Mouse (Mus musculus) heart, embryonic 10.5 days (tissue): ENCODE data around the gene Armh1. TPM values are rescaled to one million over a fixed set of nuclear protein-coding genes. Genes with fewer than 3 reads are reported as not detected.

Experiments used
- DNase-seq: peaks from one replicate; pipeline ENCODE4 v3.0.0-alpha.2; 2017; ENCODE audit warnings: low spot score
- H3K27ac ChIP-seq: fragments of 300-500 bp; sonication (generic); 2 replicates; pipeline ENCODE4 v1.5.1; 2016; ENCODE audit warnings: mild to moderate bottlenecking
- H3K27me3 ChIP-seq: fragments of 300-500 bp; sonication (generic); 2 replicates; pipeline ENCODE4 v1.6.1; 2016; ENCODE audit warnings: mild to moderate bottlenecking; ENCODE audit not compliant: poor library complexity, insufficient read depth, severe bottlenecking
- H3K36me3 ChIP-seq: fragments of 300-500 bp; sonication (generic); 2 replicates; pipeline ENCODE4 v1.6.1; 2016; ENCODE audit warnings: mild to moderate bottlenecking, moderate library complexity
- H3K4me1 ChIP-seq: fragments of 300-500 bp; sonication (generic); 2 replicates; pipeline ENCODE4 v1.6.1; 2016; ENCODE audit warnings: mild to moderate bottlenecking
- H3K4me3 ChIP-seq: fragments of 300-500 bp; sonication (generic); 2 replicates; pipeline ENCODE4 v1.5.1; 2016; ENCODE audit warnings: mild to moderate bottlenecking, moderate library complexity
- H3K9me3 ChIP-seq: fragments of 300-500 bp; sonication (generic); 2 replicates; pipeline ENCODE4 v1.6.1; 2016; ENCODE audit warnings: mild to moderate bottlenecking, moderate library complexity
- WGBS: fragments of 180-500 bp; shearing (Covaris S2); methylation state at CpG from one replicate; pipeline ENCODE4 v1.1.7; 2016; 5-methylcytosine and 5-hydroxymethylcytosine counted together
- polyA plus RNA-seq: library from polyadenylated mRNA; unstranded; fragments of >200 nt; fragmentation: Nextera tagmentation; extraction: Ambion mirVana; gene quantifications from 2 replicates; pipeline ENCODE4 v1.2.1, GENCODE M21; 2016

Armh1 gene
- polyA plus RNA-seq, 1 experiment from 2014 or later = 0.20 TPM

GRCm38 (mm10) chr4:117279253-117279642 lies 27.3 kb upstream of the Armh1 start:
- Histone ChIP-seq H3K9me3 (peaks cover 7% of the 10 kb centered on the region), H3K36me3 (peaks cover 92% of the 10 kb centered on the region), H3K27me3 (no peaks in the 10 kb centered on the region; the same call in 1 of the 2 replicates), H3K4me1 (peaks cover 42% of the 10 kb centered on the region), H3K4me3 (no peak overlapping the region), H3K27ac (no peak overlapping the region)
- DNase-seq = no peak
- 56% methylated on average over 2 of the region's 2 CpGs for WGBS

DNA sequence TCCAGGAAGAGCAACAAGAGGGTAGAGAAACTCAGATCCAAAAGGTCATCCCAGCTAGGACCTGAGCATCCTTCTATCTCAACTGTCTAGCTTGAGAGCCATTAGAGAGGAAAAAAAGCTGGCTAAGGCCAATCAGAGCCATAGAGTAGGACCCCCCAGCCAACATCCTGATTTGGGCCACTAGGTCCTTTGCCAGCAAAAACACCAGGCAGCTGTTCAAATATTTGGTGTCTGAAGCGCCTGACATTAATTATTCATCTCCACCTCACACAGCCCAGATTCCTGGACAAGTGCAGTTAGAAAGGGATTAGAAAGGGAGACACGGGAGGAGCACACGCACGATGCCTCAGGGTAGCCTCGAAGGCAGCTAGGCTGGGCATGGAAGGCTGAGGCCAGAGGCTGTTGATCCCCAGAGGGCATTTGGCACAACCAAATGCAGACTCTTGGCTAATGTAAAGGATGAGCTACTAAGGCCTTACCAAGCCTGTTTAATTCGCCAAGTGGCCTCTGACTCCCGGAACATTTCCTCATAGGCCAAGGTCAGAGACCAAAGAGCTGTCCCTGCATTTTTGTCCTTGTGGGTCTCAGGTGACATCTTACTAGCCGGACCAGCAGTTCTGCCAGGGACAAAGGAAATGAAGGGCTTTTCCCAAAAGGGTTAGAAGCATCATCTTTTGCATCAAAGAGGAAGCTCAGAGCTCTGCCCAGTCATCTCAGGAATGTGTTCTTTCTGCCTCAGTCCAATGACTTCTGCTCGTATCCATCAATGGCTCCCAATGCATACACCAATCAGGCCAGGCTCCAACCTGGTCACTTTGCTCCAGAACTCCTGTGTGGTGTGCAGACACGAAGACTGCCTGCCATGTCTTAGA lies 26.7 kb upstream of the Armh1 start:
- H3K4me1 ChIP-seq = peaks cover 36% of the 10 kb centered on the region
- H3K4me3 ChIP-seq = no peak overlapping the region
- 88% methylated on average over 10 of the region's 10 CpGs for WGBS
- peaks cover 10% of the 10 kb centered on the region for H3K9me3 ChIP-seq
- no peak for DNase-seq
- no peaks in the 10 kb centered on the region; the same call in 1 of the 2 replicates for H3K27me3 ChIP-seq
- H3K27ac ChIP-seq = no peak overlapping the region
- H3K36me3 ChIP-seq = peaks cover 92% of the 10 kb centered on the region

DNA sequence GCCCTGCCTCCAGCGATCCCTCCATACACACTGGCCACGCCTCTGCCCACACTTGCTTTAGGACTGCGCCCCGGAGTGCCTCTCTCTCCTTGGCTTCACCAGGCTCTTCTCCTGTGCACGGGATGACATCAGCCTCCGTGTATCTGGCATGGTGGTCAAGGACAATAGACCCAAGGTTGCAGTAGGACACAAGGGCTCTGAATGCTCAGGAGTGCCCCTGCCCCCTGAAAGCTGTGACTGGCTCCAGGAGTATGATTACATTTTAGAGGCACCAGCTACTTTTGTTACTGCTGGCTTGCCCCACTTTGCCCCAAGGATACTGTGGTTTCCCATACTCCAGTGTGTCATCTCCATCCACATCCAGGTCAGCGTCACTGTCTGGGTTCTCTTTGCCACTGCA lies 25.8 kb upstream of the Armh1 start:
- Histone ChIP-seq H3K4me3 (no peak overlapping the region), H3K4me1 (peaks cover 30% of the 10 kb centered on the region), H3K9me3 (peaks cover 10% of the 10 kb centered on the region), H3K27me3 (no peaks in the 10 kb centered on the region; the same call in 1 of the 2 replicates), H3K27ac (no peak overlapping the region), H3K36me3 (peaks cover 93% of the 10 kb centered on the region)
- DNase-seq = no peak
- WGBS = 90% methylated on average over 7 of the region's 7 CpGs

DNA sequence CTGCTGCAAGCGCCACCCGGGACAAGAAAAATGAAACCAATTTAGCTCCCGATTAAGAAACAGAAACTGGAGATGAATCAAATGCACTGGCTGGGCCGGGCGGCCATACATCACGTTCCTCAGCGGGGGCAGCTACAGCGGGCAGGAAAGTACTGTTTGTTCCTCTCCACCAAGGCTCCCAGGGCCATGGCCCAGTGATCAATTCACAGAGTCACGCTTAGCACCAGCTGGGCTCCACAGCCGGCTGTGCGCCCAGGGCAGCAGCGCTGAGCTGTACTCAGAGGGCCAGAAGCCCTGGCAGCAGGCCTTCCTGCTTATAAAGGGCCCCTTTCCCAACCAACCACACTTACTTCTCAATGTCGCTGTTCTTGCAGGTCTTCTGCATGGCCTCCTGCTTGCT lies 25.1 kb upstream of the Armh1 start:
- Histone ChIP-seq H3K27ac (no peak overlapping the region), H3K4me1 (peaks cover 28% of the 10 kb centered on the region), H3K27me3 (no peaks in the 10 kb centered on the region; the same call in 1 of the 2 replicates), H3K36me3 (peaks cover 94% of the 10 kb centered on the region), H3K4me3 (no peak overlapping the region), H3K9me3 (peaks cover 10% of the 10 kb centered on the region)
- no peak for DNase-seq
- 92% methylated on average over 13 of the region's 13 CpGs for WGBS

GRCm38 (mm10) chr4:117276281-117276711 lies 24.4 kb upstream of the Armh1 start:
- H3K4me3 ChIP-seq = no peak overlapping the region
- H3K36me3 ChIP-seq = peaks cover 94% of the 10 kb centered on the region
- no peaks in the 10 kb centered on the region; the same call in 1 of the 2 replicates for H3K27me3 ChIP-seq
- peaks cover 10% of the 10 kb centered on the region for H3K9me3 ChIP-seq
- no peak for DNase-seq
- H3K4me1 ChIP-seq = peaks cover 26% of the 10 kb centered on the region
- no peak overlapping the region for H3K27ac ChIP-seq
- WGBS = 91% methylated on average over 17 of the region's 17 CpGs

DNA sequence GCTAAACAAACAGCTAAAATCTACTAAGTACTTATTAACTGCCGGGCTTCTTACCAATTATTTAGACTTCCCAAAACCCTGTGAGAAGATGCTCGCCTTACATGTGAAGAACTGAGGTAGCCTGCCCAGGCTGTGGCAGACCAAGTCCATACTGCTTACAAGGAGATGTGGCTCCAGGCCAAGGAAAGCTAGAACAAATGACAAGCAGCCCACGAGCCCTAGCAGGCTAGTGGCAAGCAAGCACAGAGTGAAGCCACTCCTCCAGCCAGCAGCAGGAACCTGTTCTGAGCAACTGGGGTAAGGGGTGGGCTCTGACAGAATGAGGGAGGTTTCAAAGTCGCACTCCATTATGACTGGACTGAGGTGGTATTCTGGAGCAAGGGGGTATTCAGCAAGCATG lies 22.8 kb upstream of the Armh1 start:
- DNase-seq = no peak
- H3K9me3 ChIP-seq = peaks cover 10% of the 10 kb centered on the region

DNA sequence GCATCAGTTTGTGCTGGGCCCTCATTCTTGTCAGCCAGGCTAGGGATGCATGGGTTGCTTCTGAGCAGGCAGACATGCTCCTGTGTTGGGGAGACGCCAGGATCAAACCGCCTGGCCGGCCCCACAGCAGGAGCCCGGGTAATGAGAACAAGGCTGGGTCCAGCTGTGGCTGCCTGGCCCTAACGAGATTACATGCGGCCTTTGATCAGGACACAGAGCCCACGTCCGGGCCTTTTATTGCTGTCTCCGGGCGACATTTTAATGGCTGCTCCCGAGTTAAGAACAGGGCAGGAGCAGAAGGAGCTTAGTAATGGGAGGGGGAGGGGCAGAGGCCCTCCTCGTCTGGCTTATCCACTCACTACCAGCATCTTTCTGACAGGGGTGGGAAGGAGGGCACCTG lies 20.5 kb upstream of the Armh1 start:
- Histone ChIP-seq H3K4me1 (peaks cover 17% of the 10 kb centered on the region; the same call in 1 of the 2 replicates), H3K27ac (no peak overlapping the region), H3K4me3 (no peak overlapping the region), H3K9me3 (peaks cover 10% of the 10 kb centered on the region), H3K36me3 (peaks cover 63% of the 10 kb centered on the region), H3K27me3 (peaks cover 22% of the 10 kb centered on the region; the same call in 1 of the 2 replicates)
- WGBS = 30% methylated on average over 12 of the region's 12 CpGs
- DNase-seq = no peak

More for the DNA sequence above, 22.8 kb upstream of the Armh1 start:
- Histone ChIP-seq H3K4me1 (peaks cover 22% of the 10 kb centered on the region), H3K27me3 (no peaks in the 10 kb centered on the region), H3K36me3 (peaks cover 84% of the 10 kb centered on the region), H3K4me3 (no peak overlapping the region), H3K27ac (no peak overlapping the region)
- 95% methylated on average over 4 of the region's 4 CpGs for WGBS

GRCm38 (mm10) chr4:117270278-117270677 lies 18.4 kb upstream of the Armh1 start:
- H3K36me3 ChIP-seq = peaks cover 42% of the 10 kb centered on the region
- no peak overlapping the region for H3K4me3 ChIP-seq
- H3K27me3 ChIP-seq = peaks cover 28% of the 10 kb centered on the region; the same call in 1 of the 2 replicates
- WGBS = 13% methylated on average over 6 of the region's 6 CpGs
- H3K27ac ChIP-seq = no peak overlapping the region
- peak; percentile 88 for DNase-seq
- peaks cover 10% of the 10 kb centered on the region for H3K9me3 ChIP-seq
- H3K4me1 ChIP-seq = peaks cover 14% of the 10 kb centered on the region; the same call in 1 of the 2 replicates

DNA sequence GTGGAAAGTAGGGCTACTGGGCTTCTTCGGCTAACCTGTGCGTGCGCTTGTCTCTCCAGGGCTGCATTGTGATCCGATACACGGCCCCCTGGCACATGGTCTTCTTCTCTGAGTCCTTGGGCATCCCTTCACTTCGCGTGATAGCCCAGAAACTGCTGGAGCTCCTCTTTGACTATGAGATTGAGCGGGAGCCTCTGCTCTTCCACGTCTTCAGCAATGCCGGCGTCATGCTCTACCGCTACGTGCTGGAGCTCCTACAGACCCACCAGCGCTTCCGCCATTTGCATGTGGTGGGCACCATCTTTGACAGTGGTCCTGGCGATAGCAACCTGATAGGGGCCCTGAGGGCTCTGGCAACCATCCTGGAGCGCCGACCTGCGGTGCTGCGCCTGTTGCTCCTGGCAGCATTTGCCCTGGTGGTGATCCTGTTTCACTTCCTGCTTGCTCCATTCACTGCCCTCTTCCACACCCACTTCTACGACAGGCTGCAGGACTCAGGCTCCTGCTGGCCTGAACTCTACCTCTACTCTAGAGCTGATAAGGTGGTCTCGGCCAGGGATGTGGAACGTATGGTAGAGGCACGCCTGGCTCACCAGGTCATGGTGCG lies 16.0 kb upstream of the Armh1 start:
- Histone ChIP-seq H3K27ac (no peak overlapping the region), H3K9me3 (no peaks in the 10 kb centered on the region), H3K4me1 (peaks cover 12% of the 10 kb centered on the region; the same call in 1 of the 2 replicates), H3K4me3 (no peak overlapping the region), H3K36me3 (peaks cover 18% of the 10 kb centered on the region), H3K27me3 (peaks cover 28% of the 10 kb centered on the region; the same call in 1 of the 2 replicates)
- WGBS = 76% methylated on average over 25 of the region's 25 CpGs
- no peak for DNase-seq

DNA sequence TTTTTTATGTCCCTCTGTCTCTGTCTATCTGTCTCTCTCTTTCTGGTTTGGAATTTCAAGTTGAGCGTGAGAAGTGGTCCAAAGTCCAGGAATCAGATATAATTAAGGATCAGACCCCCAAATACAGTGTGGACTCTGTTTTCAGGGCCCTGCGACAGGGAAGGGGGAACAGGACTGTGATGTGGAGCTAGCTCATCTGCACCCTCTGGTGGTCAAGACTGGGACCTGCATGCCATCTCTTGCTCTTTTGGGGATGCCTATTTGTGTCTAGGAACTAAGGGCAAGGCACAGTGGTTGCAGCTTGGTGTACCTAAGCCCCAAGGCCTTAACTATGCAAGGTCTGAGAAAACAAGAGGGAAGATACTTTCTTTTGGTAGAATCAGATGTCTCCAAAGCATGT lies 15.4 kb upstream of the Armh1 start:
- Histone ChIP-seq H3K27me3 (peaks cover 28% of the 10 kb centered on the region; the same call in 1 of the 2 replicates), H3K4me1 (peaks cover 7% of the 10 kb centered on the region; the same call in 1 of the 2 replicates), H3K9me3 (no peaks in the 10 kb centered on the region), H3K27ac (no peak overlapping the region), H3K4me3 (no peak overlapping the region), H3K36me3 (peaks cover 12% of the 10 kb centered on the region)
- DNase-seq = no peak
- 8% methylated on average over 2 of the region's 2 CpGs for WGBS

DNA sequence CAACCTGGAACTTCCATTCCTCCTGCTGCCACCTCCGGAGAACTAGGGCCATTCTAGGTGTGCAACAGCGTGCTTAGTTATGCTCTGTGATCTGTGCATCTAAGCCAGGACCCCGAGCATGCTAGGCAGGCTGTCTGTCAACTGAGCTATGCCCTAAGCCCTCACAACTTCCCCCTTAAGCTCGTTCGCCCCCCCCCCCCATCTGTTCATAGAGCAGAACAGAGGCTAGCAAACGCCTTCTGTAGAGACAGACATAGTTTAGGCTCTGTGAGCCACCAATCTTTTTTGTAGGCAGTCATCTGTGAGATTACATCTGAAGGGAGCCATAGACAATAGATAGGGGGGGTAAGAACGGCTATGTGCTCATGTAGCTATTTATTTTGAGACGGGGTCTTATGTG lies 11.1 kb upstream of the Armh1 start:
- Histone ChIP-seq H3K27ac (no peak overlapping the region), H3K9me3 (no peaks in the 10 kb centered on the region), H3K27me3 (0 out of 2 replicates have a peak, but pooled peaks cover 11% of the 10 kb centered on the region), H3K4me1 (0 out of 2 replicates have a peak, but pooled peaks cover 3% of the 10 kb centered on the region), H3K4me3 (no peak overlapping the region), H3K36me3 (no peaks in the 10 kb centered on the region)
- 69% methylated on average over 8 of the region's 8 CpGs for WGBS
- no peak for DNase-seq

GRCm38 (mm10) chr4:117262101-117262913 lies 10.4 kb upstream of the Armh1 start:
- 73% methylated on average over 13 of the region's 13 CpGs for whole genome bisulfite sequencing
- Histone ChIP-seq H3K36me3 (no peaks in the 10 kb centered on the region), H3K9me3 (no peaks in the 10 kb centered on the region), H3K27ac (no peak overlapping the region), H3K27me3 (0 out of 2 replicates have a peak, but pooled peaks cover 5% of the 10 kb centered on the region), H3K4me1 (no peaks in the 10 kb centered on the region), H3K4me3 (no peak overlapping the region)
- no peak for DNase-seq
